Mouse (Mus musculus): ENCODE data around the gene Chaf1a. TPM values are rescaled to one million over a fixed set of nuclear protein-coding genes. Genes with fewer than 3 reads are reported as not detected.
A peak's percentile ranks its signal among the peaks of the same experiment; 100 is the strongest.

Gene Chaf1a
- total RNA-seq (2021): 1 to 10 TPM; 2.1 to 2.3 TPM
- long read RNA-seq, experiment 1, full-length matches to known transcripts: 2 of 2 reads
- long read RNA-seq, experiment 1, partial matches to known transcripts: 0 of 2 reads
- long read RNA-seq, experiment 1, other reads (novel, unspliced or antisense): 0 of 2 reads
- long read RNA-seq, experiment 2, full-length matches to known transcripts: 6 of 9 reads
- long read RNA-seq, experiment 2, partial matches to known transcripts: 1 of 9 reads
- long read RNA-seq, experiment 2, other reads (novel, unspliced or antisense): 2 of 9 reads

DNA sequence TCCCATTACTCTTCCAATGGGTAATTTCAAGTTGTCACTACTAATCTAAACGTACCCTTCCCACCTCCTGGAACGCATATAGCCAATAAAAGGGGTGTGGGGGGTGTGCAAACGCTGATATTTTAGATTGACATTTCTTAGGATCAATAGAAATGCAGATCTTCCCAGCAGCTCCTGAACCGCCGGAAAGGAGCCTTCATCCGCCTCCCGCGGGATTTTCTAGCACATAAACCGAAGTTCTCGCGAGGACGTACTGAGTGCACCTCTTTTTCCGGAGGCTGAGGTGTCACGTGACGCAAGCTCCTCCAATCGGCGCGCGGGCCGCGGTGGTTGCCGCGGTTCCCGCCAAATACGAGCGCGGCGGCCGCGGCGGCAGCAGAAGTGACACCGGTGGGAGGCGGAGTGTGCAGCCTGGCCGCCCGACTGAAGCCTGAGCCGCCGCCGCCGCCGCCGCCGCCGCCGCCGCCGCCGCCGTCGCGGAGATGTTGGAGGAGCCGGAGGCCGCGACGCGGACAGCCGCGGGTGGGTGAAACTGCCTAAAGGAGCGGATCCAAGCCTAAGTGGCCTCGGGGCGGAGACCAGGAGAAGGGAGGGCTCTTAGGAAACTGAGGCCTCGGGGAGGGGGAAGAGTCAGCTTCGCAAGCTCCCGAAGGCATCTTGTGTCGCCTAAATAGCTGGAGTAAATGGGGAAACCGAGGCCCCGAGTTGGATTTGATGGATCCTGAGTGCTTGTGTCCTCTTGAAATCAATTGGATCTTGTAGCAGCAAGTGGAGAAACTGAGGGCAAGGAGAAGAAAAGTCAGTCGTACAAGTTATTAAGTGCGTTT, at the start of gene Chaf1a:
TSS of gene Chaf1a (plus strand) at position 410 of the 827 bp plus-strand sequence.
- DNase-seq (ENCODE audit: low spot score in 2 of 2): peak; percentile 92

DNA sequence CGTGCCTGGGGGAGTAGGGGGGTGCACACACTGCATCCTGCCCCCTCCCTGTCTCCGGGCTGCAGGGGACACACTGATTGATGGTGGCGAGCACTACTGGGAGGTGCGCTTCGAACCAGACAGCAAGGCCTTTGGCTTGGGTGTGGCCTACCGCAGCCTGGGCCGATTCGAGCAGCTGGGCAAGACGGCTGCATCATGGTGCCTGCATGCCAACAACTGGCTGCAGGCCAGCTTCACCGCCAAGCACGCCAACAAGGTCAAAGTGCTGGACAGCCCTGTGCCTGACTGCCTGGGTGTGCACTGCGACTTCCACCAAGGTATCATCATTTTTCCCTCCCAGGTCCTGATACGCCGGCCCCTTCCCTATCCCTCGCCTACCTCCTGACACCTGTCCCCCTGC, 44.2 kb upstream of the Chaf1a start:
- DNase-seq (ENCODE audit: low spot score in 2 of 2): peak; percentile 55 to 63

DNA sequence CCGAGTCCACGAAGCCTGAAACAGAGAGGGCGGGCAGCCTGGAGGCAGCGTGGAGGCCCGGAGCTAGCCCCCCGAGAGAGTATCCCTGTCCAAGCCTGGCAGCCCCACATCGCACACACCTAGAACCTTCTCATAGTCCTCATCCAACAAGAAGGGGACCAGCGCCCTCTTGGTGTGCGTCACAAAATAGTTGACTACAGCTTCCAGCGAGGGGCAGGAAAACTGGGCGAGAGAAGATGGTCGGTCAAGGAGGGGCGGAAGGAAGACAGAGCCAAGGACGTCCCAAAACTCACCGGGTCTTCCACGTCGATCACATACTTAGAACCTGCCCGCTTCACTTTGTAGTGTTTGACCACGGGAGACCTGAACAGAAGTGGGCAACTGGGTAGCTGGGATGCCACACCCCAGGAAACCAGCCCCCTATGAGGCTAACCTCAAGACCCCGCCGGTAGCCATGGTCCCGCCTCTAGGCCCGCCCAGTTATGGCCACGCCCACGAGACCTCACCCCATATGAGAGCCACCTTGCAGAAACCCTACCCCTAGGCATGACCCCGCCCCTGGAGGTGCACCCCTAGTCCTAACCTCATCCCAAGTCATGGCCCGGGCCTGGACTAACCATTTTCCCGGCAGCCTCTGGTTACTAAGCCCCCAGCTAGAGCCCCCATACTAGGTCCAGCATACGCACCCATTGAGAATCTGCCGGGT, 40.3 kb upstream of the Chaf1a start:
- DNase-seq (ENCODE audit: low spot score in 2 of 2): no peak

DNA sequence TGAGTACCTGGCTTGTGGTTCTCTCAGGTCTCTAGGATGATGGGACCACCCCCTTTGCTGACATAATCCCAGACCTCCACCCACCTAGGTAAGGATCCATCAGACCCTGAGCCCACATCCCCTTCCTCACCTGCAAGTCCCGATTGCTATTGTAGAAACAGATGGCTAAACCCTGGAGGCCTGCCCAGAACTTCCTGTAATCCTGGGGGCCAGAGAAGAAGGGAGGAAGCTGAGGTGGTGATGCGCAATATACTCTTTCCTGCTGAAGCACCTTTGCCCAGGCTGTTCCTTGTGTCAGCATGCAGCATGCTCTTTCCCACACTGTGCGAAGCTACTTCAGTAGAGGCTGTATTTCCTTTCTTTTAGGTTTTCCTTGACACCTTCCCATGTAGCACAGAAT, 37.2 kb upstream of the Chaf1a start:
- DNase-seq (ENCODE audit: low spot score in 2 of 2): no peak

DNA sequence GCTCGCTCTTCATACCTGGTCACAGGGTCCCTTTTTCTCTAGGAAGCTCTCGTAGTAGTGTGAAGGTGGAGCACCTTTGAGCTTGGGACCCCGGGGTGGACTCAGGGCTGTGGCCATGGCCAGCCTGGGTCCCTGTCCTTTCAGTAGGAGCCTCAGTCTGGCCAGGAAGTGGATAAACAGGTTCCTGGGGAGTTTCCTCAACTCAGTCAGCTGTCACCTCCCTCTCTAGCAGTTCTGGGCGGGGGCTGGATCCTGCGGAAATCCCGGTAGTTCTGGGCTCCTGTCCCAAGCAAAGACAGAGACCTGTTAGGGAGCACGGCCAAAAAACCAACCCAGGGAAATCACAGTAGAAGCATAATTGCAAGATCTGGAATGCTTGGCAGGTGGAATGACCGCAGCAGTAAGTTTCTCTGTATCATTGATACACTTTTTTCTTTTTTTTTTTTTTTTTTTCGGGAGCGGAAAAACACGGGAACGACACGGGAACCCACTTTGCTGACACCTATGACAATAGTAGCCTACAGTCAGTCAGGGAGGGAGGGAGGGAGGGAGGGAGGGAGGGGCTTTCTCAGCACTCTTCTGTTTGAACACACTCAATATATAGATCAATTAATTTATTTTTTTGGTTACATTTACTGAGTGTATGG, 34.7 kb upstream of the Chaf1a start, which contains the start of the genes Stap2 and Mpnd:
TSS of gene Stap2 (minus strand) at position 170 of the 647 bp plus-strand sequence.
TSS of gene Mpnd (plus strand) at position 297 of the 647 bp plus-strand sequence.
- DNase-seq (ENCODE audit: low spot score in 2 of 2): peak in 1 of 2 experiments; percentile 4

DNA sequence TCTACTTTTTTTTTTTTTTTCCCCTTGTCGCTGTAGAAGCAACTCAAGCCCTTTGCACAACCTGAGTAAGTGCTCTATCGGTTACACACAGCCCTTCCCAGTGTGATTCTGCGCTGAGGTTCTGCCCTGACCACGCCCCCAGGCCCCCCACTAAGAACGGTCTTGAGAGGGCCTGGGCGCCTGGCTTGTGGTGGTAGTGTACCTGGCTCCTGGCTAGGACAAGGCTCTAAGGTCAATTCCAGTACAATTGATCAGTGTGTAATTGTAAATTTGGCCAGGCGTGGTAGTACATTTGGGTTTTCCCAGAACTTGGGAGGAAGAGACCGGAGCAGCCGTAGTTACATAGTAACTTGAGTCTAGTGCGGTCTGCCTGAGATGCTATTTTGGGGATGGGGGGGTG, 33.3 kb upstream of the Chaf1a start:
- DNase-seq (ENCODE audit: low spot score in 2 of 2): no peak

DNA sequence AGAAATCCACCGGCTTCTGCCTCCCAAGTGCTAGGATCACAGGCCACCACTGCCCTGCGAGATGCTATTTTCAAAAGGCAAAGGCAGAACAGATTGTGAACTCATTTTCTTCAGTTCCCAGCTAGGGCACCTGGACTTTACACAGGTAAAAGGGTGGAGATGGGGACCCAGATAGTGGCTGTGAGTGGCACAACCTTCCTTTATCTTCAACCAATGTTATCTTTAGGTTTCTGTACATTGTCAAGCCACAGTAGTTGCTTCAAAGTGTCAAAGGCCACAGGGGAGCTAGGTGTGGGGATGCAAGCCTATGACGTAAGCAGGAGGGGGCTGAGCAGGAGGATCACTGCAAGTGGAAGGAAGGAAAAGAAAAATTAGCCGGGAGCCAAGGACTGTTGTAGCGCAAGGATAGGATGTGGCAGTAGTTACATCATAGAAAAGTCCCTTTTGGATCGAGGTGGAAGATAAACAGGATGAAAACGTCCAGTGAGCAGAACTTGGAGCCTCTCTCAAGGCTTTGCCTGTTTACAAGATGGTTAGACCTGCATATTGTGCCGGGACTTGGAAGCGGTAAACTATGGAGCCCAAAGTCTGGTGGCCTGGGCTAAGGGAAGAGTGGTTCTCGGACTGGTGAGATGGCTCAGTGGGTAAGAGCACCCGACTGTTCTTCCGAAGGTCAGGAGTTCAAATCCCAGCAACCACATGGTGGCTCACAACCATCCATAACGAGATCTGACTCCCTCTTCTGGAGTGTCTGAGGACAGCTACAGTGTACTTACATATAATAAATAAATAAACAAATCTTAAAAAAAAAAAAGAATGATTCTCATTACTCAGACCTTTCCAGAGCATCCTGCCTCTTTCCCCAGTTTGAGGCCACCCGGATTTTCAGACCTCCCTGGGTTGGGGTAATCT, 32.5 kb upstream of the Chaf1a start:
- peak in 1 of 2 experiments; percentile 4 for DNase-seq (ENCODE audit: low spot score in 2 of 2)

DNA sequence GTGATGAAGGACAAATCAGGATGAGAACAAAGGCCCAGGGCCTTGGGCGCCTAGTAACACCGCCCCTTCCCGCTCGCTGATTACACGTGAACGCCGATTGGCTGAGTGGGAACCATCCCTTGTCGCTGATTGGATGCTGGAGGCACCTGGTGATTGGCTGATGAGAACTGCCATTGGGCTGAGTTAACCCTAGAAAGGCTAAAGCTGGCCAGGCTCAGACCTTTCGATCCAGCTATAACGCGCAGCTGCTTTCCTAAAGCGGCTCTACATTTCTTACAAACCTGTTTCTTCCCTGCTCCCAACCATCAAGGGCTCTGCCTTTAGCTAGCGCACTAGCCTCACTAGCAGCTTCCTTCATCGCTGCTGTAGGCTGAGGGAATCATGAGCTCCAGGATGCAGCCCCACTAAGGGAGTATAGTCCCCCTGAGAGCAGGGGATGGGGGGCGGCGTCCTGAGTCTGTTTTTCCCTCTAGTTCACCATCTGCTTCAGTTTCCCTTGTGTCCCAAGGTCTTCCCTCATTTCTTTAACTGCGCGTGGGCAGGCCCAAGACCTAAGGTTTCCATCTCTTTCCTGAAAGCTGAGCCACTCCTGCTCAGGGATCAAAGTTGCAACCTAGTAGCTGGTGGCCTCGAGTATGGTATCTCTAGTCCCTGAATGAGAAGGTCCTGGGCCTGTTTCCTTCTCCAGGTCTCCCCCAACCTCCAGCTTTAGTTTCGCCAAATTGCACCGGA, 31.7 kb upstream of the Chaf1a start:
- DNase-seq (ENCODE audit: low spot score in 2 of 2): peak; percentile 79 to 82

DNA sequence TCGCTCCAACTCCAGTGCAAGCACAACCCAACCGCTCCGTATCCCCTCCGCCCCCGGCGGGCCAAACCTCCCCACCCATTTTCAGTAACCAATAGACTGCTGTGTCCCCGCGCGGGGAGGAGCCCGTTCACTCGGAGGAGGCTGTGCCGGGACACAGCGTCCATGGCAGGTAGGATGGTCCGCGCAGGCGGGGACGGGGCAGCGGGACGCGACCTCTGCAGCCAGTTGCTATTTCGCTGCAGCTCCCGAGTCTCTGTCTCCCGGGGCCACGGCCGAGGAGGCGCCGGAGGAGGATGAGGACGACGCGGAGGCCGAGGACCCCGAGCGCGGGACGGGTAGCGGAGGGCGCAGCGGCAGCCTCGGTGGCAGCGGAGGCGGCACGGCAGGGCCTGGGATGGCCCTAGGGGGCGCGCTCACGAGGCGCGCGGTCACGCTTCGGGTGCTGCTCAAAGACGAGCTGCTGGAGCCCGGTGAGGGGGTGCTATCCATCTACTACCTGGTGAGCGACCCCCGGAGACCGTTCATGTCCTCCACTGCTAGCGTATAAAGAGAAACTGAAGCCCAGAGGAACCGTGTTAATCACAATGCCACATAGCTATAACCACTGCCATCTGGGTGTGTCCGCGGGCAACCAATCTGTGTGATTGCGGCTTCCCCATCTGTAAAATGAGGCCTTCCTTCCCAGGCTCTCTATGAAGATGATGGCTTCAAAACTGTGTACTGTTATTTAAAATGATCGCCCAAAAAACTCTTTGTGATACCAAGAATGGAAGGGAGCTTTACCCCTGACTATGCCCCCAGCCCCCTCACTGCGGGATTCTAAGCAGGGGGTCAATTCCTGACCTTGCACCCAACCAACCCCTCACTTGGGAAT, 30.9 kb upstream of the Chaf1a start:
- peak; percentile 84 to 88 for DNase-seq (ENCODE audit: low spot score in 2 of 2)

DNA sequence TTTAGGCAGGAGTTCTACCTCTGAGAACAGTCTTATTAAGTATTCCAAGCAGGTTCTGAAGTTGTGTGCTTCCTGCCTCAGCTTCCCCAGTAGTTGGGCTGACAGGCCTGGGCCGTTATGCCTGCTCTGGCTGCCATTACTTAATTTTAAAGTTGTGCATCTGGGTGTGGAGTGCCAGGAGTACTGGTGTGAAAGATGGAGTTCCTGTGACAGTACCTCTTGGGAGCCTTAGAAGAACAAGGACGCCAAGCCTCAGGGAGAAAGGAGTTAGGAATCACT, 30.3 kb upstream of the Chaf1a start:
- DNase-seq (ENCODE audit: low spot score in 2 of 2): no peak

DNA sequence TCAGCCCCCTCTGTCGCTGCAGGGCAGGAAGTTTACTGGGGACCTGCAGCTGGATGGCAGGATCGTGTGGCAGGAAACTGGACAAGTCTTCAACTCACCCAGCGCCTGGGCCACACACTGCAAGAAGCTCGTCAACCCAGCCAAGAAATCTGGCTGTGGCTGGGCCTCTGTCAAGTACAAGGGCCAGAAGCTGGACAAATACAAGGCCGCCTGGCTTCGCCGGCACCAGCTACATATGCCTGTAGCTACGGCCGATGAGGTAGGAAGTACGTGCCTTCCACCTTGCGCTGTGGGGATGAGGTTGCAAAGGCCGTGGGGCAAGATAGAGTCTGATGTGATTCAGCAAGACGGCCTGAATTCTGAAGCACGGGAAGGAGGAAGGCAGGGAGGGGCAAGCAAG, 30.0 kb upstream of the Chaf1a start:
- no peak for DNase-seq (ENCODE audit: low spot score in 2 of 2)

DNA sequence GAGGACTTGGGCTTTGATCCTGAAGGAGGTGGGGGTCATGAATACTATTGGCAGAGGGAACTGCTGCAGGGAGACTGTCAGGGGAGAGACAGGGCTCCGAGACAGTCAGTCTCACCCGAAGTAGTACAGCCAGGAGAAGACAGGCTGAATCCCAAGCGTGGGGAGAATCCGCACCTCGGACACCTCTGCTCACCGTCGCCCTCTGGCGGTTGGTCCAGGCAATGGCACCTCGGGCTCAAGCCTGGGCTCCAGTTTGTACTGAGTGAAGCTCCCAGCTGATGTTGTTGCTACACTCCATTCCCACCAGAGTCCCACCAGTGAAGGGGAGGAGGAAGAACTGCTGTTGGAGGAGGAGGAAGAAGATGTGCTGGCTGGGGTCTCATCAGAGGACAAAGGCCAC, 29.6 kb upstream of the Chaf1a start:
- DNase-seq (ENCODE audit: low spot score in 2 of 2): peak; percentile 86 to 89

DNA sequence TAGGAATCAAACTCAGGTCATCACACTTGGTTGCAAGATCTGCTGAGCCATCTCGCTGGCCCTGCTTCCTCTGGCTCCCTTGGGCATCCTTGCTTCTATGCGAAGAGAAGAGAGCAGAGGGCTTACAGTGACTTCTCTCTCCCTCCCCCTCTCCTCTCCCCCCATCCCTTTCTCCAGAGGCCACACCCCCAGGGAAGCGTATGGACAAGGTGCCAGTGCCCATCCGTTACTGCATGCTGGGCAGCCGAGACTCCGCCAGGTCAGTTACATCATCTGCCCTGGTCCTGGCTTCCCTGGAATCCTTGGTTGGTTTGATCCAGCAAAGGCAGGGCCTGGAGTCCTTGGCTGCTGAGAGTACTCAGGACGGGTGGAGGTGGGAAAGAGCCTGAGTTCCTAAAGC, 28.8 kb upstream of the Chaf1a start:
- no peak for DNase-seq (ENCODE audit: low spot score in 2 of 2)

DNA sequence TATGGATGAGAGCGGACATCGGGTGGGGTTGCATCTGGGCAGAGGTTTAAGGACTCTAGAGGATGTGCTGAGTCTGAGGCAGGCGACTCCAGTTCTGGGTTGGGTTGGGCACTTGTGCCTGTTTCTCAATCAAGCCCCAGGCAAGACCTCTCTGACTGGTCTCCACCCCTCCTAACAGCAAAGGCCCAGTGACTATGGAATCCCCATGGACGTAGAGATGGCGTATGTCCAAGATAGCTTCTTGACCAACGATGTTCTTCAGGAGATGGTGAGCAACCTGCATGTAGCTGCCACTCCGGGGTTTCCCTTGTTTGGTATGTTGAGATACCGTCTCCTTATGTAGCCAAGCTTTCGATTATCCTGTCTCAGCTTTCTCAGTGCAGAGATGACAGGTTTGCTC, 24.9 kb upstream of the Chaf1a start:
- no peak for DNase-seq (ENCODE audit: low spot score in 2 of 2)

DNA sequence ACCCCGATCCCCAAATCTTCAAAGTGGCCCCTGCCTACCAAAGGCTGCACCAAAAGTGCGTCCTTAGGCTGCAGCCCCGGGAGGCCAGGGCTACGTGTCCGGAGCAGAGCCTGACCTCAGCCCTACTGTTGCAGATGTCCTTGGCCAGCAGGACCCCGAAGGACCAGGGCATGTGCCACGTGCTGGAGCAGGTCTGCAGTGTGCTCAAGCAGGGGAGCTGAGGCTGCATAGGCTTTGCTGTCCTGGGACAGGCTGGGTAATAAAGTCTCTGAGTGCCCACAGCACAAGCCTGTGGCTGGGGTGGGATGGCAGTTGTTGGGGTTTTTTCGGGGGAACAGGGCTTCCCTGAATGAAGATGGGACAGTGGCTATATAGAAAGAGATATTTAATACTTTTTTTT, 23.9 kb upstream of the Chaf1a start:
- no peak for DNase-seq (ENCODE audit: low spot score in 2 of 2)

DNA sequence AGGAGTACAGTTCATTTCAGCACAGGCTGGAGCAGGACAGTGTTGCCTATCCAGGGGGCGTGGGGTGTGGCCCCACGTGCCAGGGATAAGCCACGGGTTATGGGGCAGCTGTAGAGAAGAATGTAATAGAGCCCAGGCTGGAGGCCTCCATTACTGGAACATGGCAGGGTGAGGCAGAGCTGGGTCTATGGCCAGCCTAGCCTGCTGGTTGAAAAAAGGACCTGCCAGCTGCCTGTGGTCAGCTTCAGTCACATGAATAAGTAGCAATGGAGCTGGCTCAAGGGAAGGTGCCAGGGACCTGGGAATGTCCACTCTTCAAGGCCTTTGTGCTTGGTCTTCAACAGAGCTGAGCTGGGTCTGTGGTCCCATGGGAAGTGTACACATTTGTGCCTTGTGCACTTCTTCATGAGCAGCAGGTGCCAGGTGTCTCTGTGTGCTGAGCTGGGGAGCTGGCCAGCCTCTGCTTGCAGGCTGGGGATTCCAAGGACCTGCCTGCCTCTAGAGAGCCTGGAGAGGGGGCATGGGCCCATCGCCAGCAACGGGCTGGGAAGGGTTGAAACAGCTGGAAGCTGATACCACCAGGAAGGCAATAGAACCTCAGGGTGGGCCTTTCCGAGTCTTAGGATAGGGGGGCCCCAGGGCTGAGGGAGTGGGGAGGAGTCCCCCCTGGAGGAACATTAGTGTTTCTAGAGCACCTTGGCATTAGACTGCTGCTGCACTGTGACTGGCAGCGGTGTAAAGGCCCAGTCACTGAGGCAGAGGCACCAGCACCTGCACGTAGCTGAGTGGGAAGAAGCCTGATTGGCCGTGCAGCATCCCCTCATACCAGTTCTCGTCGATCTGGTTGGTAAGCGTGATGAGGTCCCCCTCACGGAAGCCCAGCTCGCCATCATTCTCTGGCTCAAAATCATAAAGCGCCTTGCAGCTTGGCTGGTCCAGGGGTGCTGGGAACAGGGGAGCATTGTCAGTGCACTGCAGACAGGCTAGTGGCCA, 23.1 kb upstream of the Chaf1a start:
- DNase-seq (ENCODE audit: low spot score in 2 of 2): no peak

DNA sequence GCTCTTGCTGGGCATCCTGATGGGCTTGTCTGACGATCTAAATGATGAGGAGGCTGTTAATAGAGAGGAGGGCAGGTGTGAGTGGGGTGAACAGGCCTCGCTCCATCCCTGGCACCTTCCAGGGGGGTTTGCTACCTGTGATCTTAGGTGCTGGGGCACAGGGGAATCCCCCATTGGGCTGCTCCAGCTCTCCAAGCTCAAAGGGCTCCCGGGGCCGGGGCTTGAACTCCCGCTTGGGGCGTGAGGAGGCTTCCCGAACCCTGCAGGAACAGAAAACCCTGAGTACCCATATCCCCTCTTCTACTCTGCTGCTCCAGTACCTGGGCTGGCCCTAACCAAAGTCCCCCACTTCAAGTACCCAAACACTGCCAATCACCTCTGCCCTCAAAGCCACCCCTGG, 22.4 kb upstream of the Chaf1a start:
- DNase-seq (ENCODE audit: low spot score in 2 of 2): no peak

Data from adrenal gland, adult 18-20 months (tissue).